Mouse (Mus musculus) midbrain, embryonic 11.5 days (tissue): Measurements from ENCODE around the gene Mipep. TPM values are rescaled to one million over a fixed set of nuclear protein-coding genes. Genes with fewer than 3 reads are reported as not detected.

Experiments
- ATAC-seq: fragments of 200-750 bp; cut with Nextera tagmentation; 2 replicates; pipeline ENCODE4 v1.8.0; 2017; ENCODE audit warnings: moderate TSS enrichment, moderate library complexity; ENCODE audit not compliant: low FRiP score
- DNase-seq: peaks from one replicate; pipeline ENCODE4 v3.0.0; 2015; ENCODE audit warnings: low spot score; ENCODE audit errors: missing footprints
- H3K27ac ChIP-seq: fragments of 300-500 bp; sonication (generic); 2 replicates; pipeline ENCODE4 v1.5.1; 2014; ENCODE audit warnings: low read depth, low read length
- H3K27me3 ChIP-seq: fragments of 300-500 bp; sonication (generic); 2 replicates; pipeline ENCODE4 v1.6.1; 2014; ENCODE audit warnings: mild to moderate bottlenecking, low read length, moderate library complexity, mixed read lengths; ENCODE audit not compliant: control insufficient read depth, insufficient read depth
- H3K36me3 ChIP-seq: fragments of 300-500 bp; sonication (generic); 2 replicates; pipeline ENCODE4 v1.6.1; 2014; ENCODE audit warnings: mild to moderate bottlenecking, low read length, moderate library complexity, mixed read lengths; ENCODE audit not compliant: control insufficient read depth, insufficient read depth
- H3K4me1 ChIP-seq: fragments of 300-500 bp; sonication (generic); 2 replicates; pipeline ENCODE4 v1.6.1; 2014; ENCODE audit warnings: low read length; ENCODE audit not compliant: control insufficient read depth, insufficient read depth
- H3K4me2 ChIP-seq: fragments of 300-500 bp; sonication (generic); 2 replicates; pipeline ENCODE4 v1.6.1; 2014; ENCODE audit warnings: mild to moderate bottlenecking, moderate library complexity
- H3K4me3 ChIP-seq: fragments of 300-500 bp; sonication (generic); 2 replicates; pipeline ENCODE4 v1.5.1; 2014; ENCODE audit warnings: low read depth, low read length
- H3K9ac ChIP-seq: fragments of 300-500 bp; sonication (generic); 2 replicates; pipeline ENCODE4 v1.6.1; 2014; ENCODE audit warnings: low read length
- H3K9me3 ChIP-seq: fragments of 300-500 bp; sonication (generic); 2 replicates; pipeline ENCODE4 v1.6.1; 2016; ENCODE audit warnings: low read length; ENCODE audit not compliant: control insufficient read depth
- WGBS: fragments of 180-500 bp; shearing (Covaris S2); extraction: QIAGEN DNeasy Blood & Tissue Kit; methylation state at CpG from one replicate; pipeline ENCODE4 v1.1.7; 2014; 5-methylcytosine and 5-hydroxymethylcytosine counted together
- polyA plus RNA-seq: library from polyadenylated mRNA; unstranded; fragments of >200 nt; fragmentation: Nextera tagmentation; extraction: Ambion mirVana; gene quantifications from 2 replicates; pipeline ENCODE4 v1.2.1, GENCODE M21; 2014

Gene Mipep
- polyA plus RNA-seq, 1 experiment from 2014 or later, result 26.6 TPM

GRCm38 (mm10) chr14:60856199-60856912 lies 72.0 kb downstream of the Mipep start:
- Histone ChIP-seq H3K36me3 (peaks cover 4% of the 10 kb centered on the region; the same call in 1 of the 2 replicates), H3K4me2 (no peak overlapping the region), H3K4me3 (no peak overlapping the region), H3K27ac (no peak overlapping the region), H3K9me3 (no peaks in the 10 kb centered on the region), H3K27me3 (no peaks in the 10 kb centered on the region), H3K9ac (no peak overlapping the region), H3K4me1 (no peaks in the 10 kb centered on the region)
- WGBS, result 86% methylated on average over 7 of the region's 7 CpGs
- DNase-seq (no peak), ATAC-seq (no peak)

DNA sequence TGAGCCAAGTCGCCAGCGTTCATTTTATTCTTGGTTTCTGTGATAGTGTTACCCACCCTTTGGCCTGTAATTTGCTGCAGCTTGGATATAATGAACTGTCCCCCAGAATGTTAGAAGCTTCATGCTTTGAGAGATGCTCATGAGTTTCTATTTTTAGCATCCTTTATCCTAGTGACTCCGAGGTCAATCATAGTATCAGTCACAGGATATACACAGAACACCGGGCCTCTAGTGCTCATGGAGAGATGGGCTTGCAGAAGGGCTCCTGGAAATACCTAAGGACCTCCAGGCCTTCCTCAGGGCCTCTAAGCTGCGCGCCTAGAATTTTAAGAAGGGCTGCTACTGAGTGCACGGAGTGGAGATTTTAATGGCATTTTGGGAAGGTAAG lies 72.5 kb downstream of the Mipep start:
- no peak overlapping the region for H3K9ac ChIP-seq
- H3K4me3 ChIP-seq, result no peak overlapping the region
- DNase-seq, result no peak
- H3K27ac ChIP-seq, result no peak overlapping the region
- no peaks in the 10 kb centered on the region for H3K4me1 ChIP-seq
- no peaks in the 10 kb centered on the region for H3K9me3 ChIP-seq
- 89% methylated on average over 7 of the region's 7 CpGs for WGBS
- ATAC-seq, result no peak
- H3K36me3 ChIP-seq, result no peaks in the 10 kb centered on the region
- no peak overlapping the region for H3K4me2 ChIP-seq
- no peaks in the 10 kb centered on the region for H3K27me3 ChIP-seq

DNA sequence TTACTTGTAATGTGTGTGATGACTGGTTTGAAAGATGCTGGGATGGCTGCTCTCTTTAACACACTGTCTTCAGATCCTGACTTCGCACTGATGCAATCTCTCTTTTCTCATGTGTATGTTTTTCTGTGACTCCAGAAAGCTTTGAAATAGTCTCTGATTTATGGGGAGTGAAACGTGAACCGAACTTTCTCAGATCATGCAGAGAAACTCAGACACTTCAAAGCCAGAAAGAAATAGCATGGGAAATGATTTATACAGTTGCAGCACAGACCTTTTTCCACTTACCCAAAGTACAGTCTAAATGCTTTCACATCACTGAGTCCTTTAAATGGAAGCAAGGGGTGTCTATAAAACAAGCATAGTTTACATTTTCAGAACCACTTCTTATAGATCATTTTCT lies 79.0 kb downstream of the Mipep start:
- Histone ChIP-seq H3K9me3 (no peaks in the 10 kb centered on the region), H3K4me3 (no peak overlapping the region), H3K27me3 (no peaks in the 10 kb centered on the region), H3K36me3 (no peaks in the 10 kb centered on the region), H3K9ac (no peak overlapping the region), H3K4me2 (no peak overlapping the region), H3K4me1 (no peaks in the 10 kb centered on the region), H3K27ac (no peak overlapping the region)
- no peak for ATAC-seq
- WGBS, result 91% methylated on average over 3 of the region's 3 CpGs
- DNase-seq, result no peak

- H3K27ac ChIP-seq, result no peak overlapping the region
- no peak overlapping the region for H3K9ac ChIP-seq
- no peaks in the 10 kb centered on the region for H3K27me3 ChIP-seq
- 90% methylated on average over 11 of the region's 11 CpGs for WGBS
- no peaks in the 10 kb centered on the region for H3K9me3 ChIP-seq
- no peak for DNase-seq
- H3K4me2 ChIP-seq, result no peak overlapping the region
- ATAC-seq, result no peak
- no peaks in the 10 kb centered on the region for H3K36me3 ChIP-seq
- H3K4me1 ChIP-seq, result no peaks in the 10 kb centered on the region
- no peak overlapping the region for H3K4me3 ChIP-seq
These were observed 82.0 kb downstream of the Mipep start for GRCm38 (mm10) chr14:60866399-60866798.

DNA sequence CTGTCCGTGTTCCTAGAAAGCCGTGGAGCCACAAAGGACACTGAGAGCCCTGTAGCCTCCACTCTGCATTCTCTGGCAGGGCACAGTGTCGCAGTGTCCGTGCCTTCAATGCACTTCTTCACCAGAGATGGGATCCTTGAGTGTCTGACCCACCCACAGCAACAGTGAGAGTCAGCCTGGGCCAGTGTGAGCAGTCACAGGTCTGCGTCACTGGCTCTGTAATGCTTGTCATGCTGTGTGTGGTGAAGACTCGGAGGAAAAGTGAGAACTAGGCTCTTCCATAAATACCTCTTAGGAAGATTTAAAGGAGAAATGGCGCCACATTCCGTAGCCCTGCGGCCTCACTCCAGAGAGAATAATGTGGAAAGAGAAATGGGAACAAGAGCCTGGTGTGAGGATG lies 84.0 kb downstream of the Mipep start:
- Histone ChIP-seq H3K36me3 (no peaks in the 10 kb centered on the region), H3K9ac (no peak overlapping the region), H3K27ac (no peak overlapping the region), H3K4me1 (no peaks in the 10 kb centered on the region), H3K4me2 (no peak overlapping the region), H3K4me3 (no peak overlapping the region), H3K9me3 (no peaks in the 10 kb centered on the region), H3K27me3 (no peaks in the 10 kb centered on the region)
- ATAC-seq, result no peak
- no peak for DNase-seq
- WGBS, result 64% methylated on average over 9 of the region's 9 CpGs

- no peak overlapping the region for H3K4me2 ChIP-seq
- no peak overlapping the region for H3K9ac ChIP-seq
- DNase-seq (no peak), ATAC-seq (no peak)
- H3K36me3 ChIP-seq, result peaks cover 3% of the 10 kb centered on the region; the same call in 1 of the 2 replicates
- 95% methylated on average over 8 of the region's 8 CpGs for whole genome bisulfite sequencing
- H3K4me3 ChIP-seq, result no peak overlapping the region
- no peaks in the 10 kb centered on the region for H3K27me3 ChIP-seq
- no peak overlapping the region for H3K27ac ChIP-seq
- no peaks in the 10 kb centered on the region for H3K9me3 ChIP-seq
- H3K4me1 ChIP-seq, result no peaks in the 10 kb centered on the region
These were observed 87.5 kb downstream of the Mipep start for GRCm38 (mm10) chr14:60871831-60872230.

- Histone ChIP-seq H3K4me2 (no peak overlapping the region), H3K27me3 (no peaks in the 10 kb centered on the region), H3K9ac (no peak overlapping the region), H3K4me1 (no peaks in the 10 kb centered on the region), H3K27ac (no peak overlapping the region), H3K36me3 (no peaks in the 10 kb centered on the region), H3K4me3 (no peak overlapping the region), H3K9me3 (no peaks in the 10 kb centered on the region)
- no peak for DNase-seq
- WGBS, result 92% methylated on average over 5 of the region's 5 CpGs
- ATAC-seq, result no peak
These were observed 97.7 kb downstream of the Mipep start for GRCm38 (mm10) chr14:60882106-60882505.

- no peak overlapping the region for H3K27ac ChIP-seq
- no peak overlapping the region for H3K4me3 ChIP-seq
- DNase-seq, result no peak
- no peak for ATAC-seq
- no peaks in the 10 kb centered on the region for H3K36me3 ChIP-seq
- no peaks in the 10 kb centered on the region for H3K9me3 ChIP-seq
- WGBS, result 92% methylated on average over 4 of the region's 4 CpGs
- H3K9ac ChIP-seq, result no peak overlapping the region
- H3K4me1 ChIP-seq, result no peaks in the 10 kb centered on the region
- no peak overlapping the region for H3K4me2 ChIP-seq
- H3K27me3 ChIP-seq, result no peaks in the 10 kb centered on the region
These were observed 98.3 kb downstream of the Mipep start for GRCm38 (mm10) chr14:60882681-60883080.

- H3K4me1 ChIP-seq, result no peaks in the 10 kb centered on the region
- H3K27me3 ChIP-seq, result no peaks in the 10 kb centered on the region
- no peaks in the 10 kb centered on the region for H3K36me3 ChIP-seq
- H3K4me3 ChIP-seq, result no peak overlapping the region
- H3K27ac ChIP-seq, result no peak overlapping the region
- no peaks in the 10 kb centered on the region for H3K9me3 ChIP-seq
- no peak for ATAC-seq
- no peak overlapping the region for H3K4me2 ChIP-seq
- no peak overlapping the region for H3K9ac ChIP-seq
- WGBS, result 81% methylated on average over 6 of the region's 6 CpGs
- DNase-seq, result no peak
These were observed 101.1 kb downstream of the Mipep start for GRCm38 (mm10) chr14:60885361-60885950.
